ENCODE assay signal across 8 mouse cellular contexts in the genomic region with DNA sequence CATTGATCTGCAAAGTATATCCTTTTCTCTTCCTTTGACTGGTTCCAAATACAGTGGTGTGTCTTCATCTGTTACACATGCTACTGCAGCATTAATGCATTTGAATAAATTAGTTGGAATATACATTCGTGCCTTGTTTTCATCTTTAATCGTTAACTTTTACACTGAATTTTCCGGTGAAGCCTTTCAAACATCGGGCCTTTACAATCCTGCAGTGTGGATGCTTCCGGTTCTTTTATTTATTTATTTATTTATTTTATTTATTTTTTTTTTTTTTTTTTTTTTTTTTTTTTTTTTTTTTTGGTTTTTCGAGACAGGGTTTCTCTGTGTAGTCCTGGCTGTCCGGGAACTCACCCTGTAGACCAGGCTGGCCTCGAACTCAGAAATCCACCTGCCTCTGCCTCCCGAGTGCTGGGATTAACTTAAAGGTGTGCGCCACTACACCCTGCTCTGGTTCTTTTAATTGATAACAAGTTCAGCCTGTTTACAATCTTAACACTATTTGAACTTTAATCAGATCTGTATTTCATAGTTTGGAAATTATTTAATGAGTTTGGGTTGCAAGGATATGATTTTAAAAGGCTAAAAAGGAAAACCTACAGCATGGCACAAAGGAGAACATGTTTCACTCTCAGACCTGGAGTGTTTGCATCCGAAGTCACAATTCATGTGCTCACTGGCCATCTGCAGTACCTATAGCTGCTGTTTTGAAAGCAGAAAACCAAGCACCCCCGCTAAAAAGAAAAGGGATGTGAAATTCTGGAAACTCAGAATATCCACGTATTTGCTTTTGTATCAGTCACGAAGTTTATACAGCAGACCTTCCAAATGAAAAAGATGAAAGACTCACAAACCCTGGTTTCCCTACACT. TPM values are rescaled to one million over a fixed set of nuclear protein-coding genes. Genes with fewer than 3 reads are reported as not detected.
DNase-seq lines count a peak whose midpoint lies in the region; ATAC-seq and TF ChIP-seq lines count a peak whose summit lies in the region.

No protein-coding gene starts in this region.

- peak overlapping the region; percentile 92 for H3K4me3 ChIP-seq in E14TG2a.4 (replicated peaks; ENCODE audit: low read length)
- peak overlapping the region; percentile 94 for H3K4me3 ChIP-seq in forebrain, postnatal 0 days (ENCODE audit: low read depth, low read length)
- peak overlapping the region; percentile 72 for H3K4me3 ChIP-seq in liver, embryonic 16.5 days (ENCODE audit: low read depth, low read length)

- peak overlapping the region; percentile 28; the same call in 1 of the 2 replicates for H3K9ac ChIP-seq in forebrain, postnatal 0 days
- peak overlapping the region; percentile 39 for H3K9ac ChIP-seq in liver, embryonic 16.5 days (ENCODE audit: low read depth, low read length)

- DNase-seq in heart, adult 11 months: peak; percentile 88
- no peak for DNase-seq in heart, adult 8-10 months (ENCODE audit: low spot score)
- DNase-seq in forebrain, postnatal 0 days: no peak
- DNase-seq in embryo, embryonic 9.5 days (ENCODE audit: extremely low spot score): no peak
- DNase-seq in spleen, postnatal 14 days (ENCODE audit: low spot score in 2 of 2): no peak
- no peak for DNase-seq in embryo, embryonic 10 days (ENCODE audit: low spot score)

- peaks cover 63% of the 10 kb centered on the region for H3K36me3 ChIP-seq in E14TG2a.4 (ENCODE audit: insufficient read depth, low read length)
- H3K36me3 ChIP-seq in forebrain, postnatal 0 days (ENCODE audit: insufficient read depth): peaks cover 27% of the 10 kb centered on the region
- H3K36me3 ChIP-seq in liver, embryonic 16.5 days (ENCODE audit: control insufficient read depth, insufficient read depth): peaks cover 1% of the 10 kb centered on the region; the same call in 1 of the 2 replicates

- peak overlapping the region; percentile 59 for H3K27ac ChIP-seq in forebrain, postnatal 0 days (ENCODE audit: low read depth, low read length)
- peak overlapping the region; percentile 84 for H3K27ac ChIP-seq in liver, embryonic 16.5 days (ENCODE audit: low read length)

- peaks cover 39% of the 10 kb centered on the region for H3K4me1 ChIP-seq in E14TG2a.4 (replicated peaks; ENCODE audit: low read depth, low read length)
- H3K4me1 ChIP-seq in forebrain, postnatal 0 days (ENCODE audit: insufficient read depth): peaks cover 12% of the 10 kb centered on the region
- H3K4me1 ChIP-seq in liver, embryonic 16.5 days (ENCODE audit: control insufficient read depth, low read depth, low read length): peaks cover 26% of the 10 kb centered on the region

- H3K27me3 ChIP-seq in E14TG2a.4 (ENCODE audit: insufficient read depth, low read length): no peaks in the 10 kb centered on the region
- H3K27me3 ChIP-seq in forebrain, postnatal 0 days (ENCODE audit: insufficient read depth, low read length): no peaks in the 10 kb centered on the region
- H3K27me3 ChIP-seq in liver, embryonic 16.5 days (ENCODE audit: control insufficient read depth, insufficient read depth, low read depth, low read length): no peaks in the 10 kb centered on the region

- H3K4me2 ChIP-seq in forebrain, postnatal 0 days (ENCODE audit: low read depth): peak overlapping the region; percentile 67
- peak overlapping the region; percentile 65 for H3K4me2 ChIP-seq in liver, embryonic 16.5 days (ENCODE audit: low read depth, low read length)

- 60% methylated on average over 14 of the region's 14 CpGs for WGBS in forebrain, postnatal 0 days
- WGBS in liver, embryonic 16.5 days (ENCODE audit: insufficient replicate concordance): 50% methylated on average over 14 of the region's 14 CpGs

- H3K9me3 ChIP-seq in E14TG2a.4 (ENCODE audit: low read length): no peaks in the 10 kb centered on the region
- no peaks in the 10 kb centered on the region for H3K9me3 ChIP-seq in forebrain, postnatal 0 days (ENCODE audit: low read length)
- no peaks in the 10 kb centered on the region for H3K9me3 ChIP-seq in liver, embryonic 16.5 days (replicated peaks; ENCODE audit: control insufficient read depth, low read length)

- no peak for TF ChIP-seq CTCF in E14TG2a.4 (conservative IDR thresholded peaks at IDR 0.05; ENCODE audit: low read length)
- no peak for TF ChIP-seq CTCF in forebrain, postnatal 0 days (IDR thresholded peaks at IDR 0.05; ENCODE audit: low read depth)

- ATAC-seq in forebrain, postnatal 0 days: no peak
- no peak for ATAC-seq in liver, embryonic 16.5 days (ENCODE audit: low read depth)

RNA-seq across cellular contexts. Expression of gene Gtf2a2, which starts 0.6 kb away (rescaled TPM):
- total RNA-seq in heart, adult 8-10 months (2022): 10 to 100 TPM; 50.6 to 58.9 (median 53.5) TPM
- 139 and 206 TPM in 2 replicates for total RNA-seq in forebrain, postnatal 0 days (2014; rRNA removed)
- polyA plus RNA-seq in forebrain, postnatal 0 days (2015; fragmentation: Nextera tagmentation; extraction: Ambion mirVana): 257 and 317 TPM in 2 replicates
- 106 and 113 TPM in 2 replicates for polyA plus RNA-seq in liver, embryonic 16.5 days (2015; fragmentation: Nextera tagmentation; extraction: Ambion mirVana)

RNA-seq across cellular contexts. Expression of gene Bnip2, which starts 22.5 kb away (rescaled TPM):
- total RNA-seq in heart, adult 8-10 months (2022): 100 to 1,000 TPM in 2 of 4 experiments, 10 to 100 TPM in 2; 89.6 to 104 (median 99.6) TPM
- total RNA-seq in forebrain, postnatal 0 days (2014; rRNA removed): 69.4 and 75.0 TPM in 2 replicates
- polyA plus RNA-seq in forebrain, postnatal 0 days (2015; fragmentation: Nextera tagmentation; extraction: Ambion mirVana): 48.5 and 53.2 TPM in 2 replicates
- polyA plus RNA-seq in liver, embryonic 16.5 days (2015; fragmentation: Nextera tagmentation; extraction: Ambion mirVana): 42.3 and 43.3 TPM in 2 replicates

RNA-seq across cellular contexts. Expression of gene Gcnt3, which starts 26.1 kb away (rescaled TPM):
- under 1 TPM in 2 of 4 experiments, not detected in 2; 0.09 to 0.14 TPM for total RNA-seq in heart, adult 8-10 months (2022)
- total RNA-seq in forebrain, postnatal 0 days (2014; rRNA removed): not detected in 2 replicates
- polyA plus RNA-seq in forebrain, postnatal 0 days (2015; fragmentation: Nextera tagmentation; extraction: Ambion mirVana): not detected in 2 replicates
- polyA plus RNA-seq in liver, embryonic 16.5 days (2015; fragmentation: Nextera tagmentation; extraction: Ambion mirVana): 0.07 TPM in 1 of 2 replicates, not detected in the other
